Mouse (Mus musculus) hindbrain, postnatal 0 days (tissue): ENCODE measurements at regions not wholly inside any gene's neighbourhood (a gene's known extent, or its start where the extent isn't known, plus 50 kb on each side); places are given as distances from the start of the nearest gene placed in this dataset.

Experiments used
- ATAC-seq: fragments of 200-750 bp; cut with Nextera tagmentation; 2 replicates; pipeline ENCODE4 v1.8.0; 2017; ENCODE audit warnings: mild to moderate bottlenecking, moderate TSS enrichment, moderate library complexity
- DNase-seq: peaks from one replicate; pipeline ENCODE4 v3.0.0-alpha.2; 2015; ENCODE audit warnings: low spot score
- H3K27ac ChIP-seq: fragments of 300-500 bp; sonication (generic); 2 replicates; pipeline ENCODE4 v1.5.1; 2014; ENCODE audit warnings: mild to moderate bottlenecking
- H3K27me3 ChIP-seq: fragments of 300-500 bp; sonication (generic); 2 replicates; pipeline ENCODE4 v1.6.1; 2014; ENCODE audit warnings: low read length, mixed read lengths; ENCODE audit not compliant: insufficient read depth
- H3K36me3 ChIP-seq: fragments of 300-500 bp; sonication (generic); 2 replicates; pipeline ENCODE4 v1.6.1; 2014; ENCODE audit warnings: low read length, mixed read lengths; ENCODE audit not compliant: insufficient read depth
- H3K4me1 ChIP-seq: fragments of 300-500 bp; sonication (generic); 2 replicates; pipeline ENCODE4 v1.6.1; 2014; ENCODE audit warnings: antibody characterized with exemption, low read length, mixed read lengths; ENCODE audit not compliant: insufficient read depth
- H3K4me2 ChIP-seq: fragments of 300-500 bp; sonication (generic); 2 replicates; pipeline ENCODE4 v1.6.1; 2014; ENCODE audit warnings: low read depth, mild to moderate bottlenecking, low read length, moderate library complexity, mixed read lengths
- H3K4me3 ChIP-seq: fragments of 300-500 bp; sonication (generic); 2 replicates; pipeline ENCODE4 v1.5.1; 2014; ENCODE audit warnings: low read length
- H3K9ac ChIP-seq: fragments of 300-500 bp; sonication (generic); replicated peaks from 2 replicates; pipeline ENCODE4 v1.6.1; 2014; ENCODE audit warnings: mild to moderate bottlenecking, low read length, moderate library complexity, mixed read lengths
- H3K9me3 ChIP-seq: fragments of 300-500 bp; sonication (generic); 2 replicates; pipeline ENCODE4 v1.6.1; 2016; ENCODE audit warnings: low read length, mixed read lengths
- CTCF ChIP-seq: IDR thresholded peaks from 2 replicates; pipeline ENCODE4 v1.5.1; 2016; ENCODE audit warnings: antibody characterized with exemption, control low read depth, low read depth
- WGBS: fragments of 180-500 bp; shearing (Covaris S2); extraction: QIAGEN DNeasy Blood & Tissue Kit; methylation state at CpG from one replicate; pipeline ENCODE4 v1.1.7; 2014; 5-methylcytosine and 5-hydroxymethylcytosine counted together

DNA sequence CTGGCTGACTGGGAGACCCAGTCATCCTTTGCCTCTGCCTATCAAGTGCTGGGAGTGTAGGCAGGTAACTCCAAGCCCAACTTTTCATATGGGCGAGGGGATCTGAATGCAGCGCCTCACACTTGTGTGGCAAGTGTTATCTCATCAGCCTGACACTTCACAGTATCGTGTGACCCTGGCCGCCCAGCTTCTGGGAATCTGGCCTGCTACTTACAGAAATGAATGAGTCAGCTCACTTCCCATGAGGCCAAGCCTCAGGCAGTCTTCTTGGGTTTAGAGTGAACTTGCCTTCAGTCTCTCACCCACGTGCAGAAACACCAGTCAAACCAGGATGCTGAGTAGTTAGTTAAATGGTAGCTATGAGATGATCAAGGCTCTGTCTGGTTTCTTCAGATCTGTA lies 156.5 kb downstream of the En1 start:
- Histone ChIP-seq H3K4me1 (no peaks in the 10 kb centered on the region), H3K27ac (no peak overlapping the region), H3K9me3 (no peaks in the 10 kb centered on the region), H3K27me3 (no peaks in the 10 kb centered on the region), H3K4me3 (no peak overlapping the region), H3K36me3 (no peaks in the 10 kb centered on the region), H3K9ac (no peak overlapping the region), H3K4me2 (no peak overlapping the region)
- ATAC-seq: no peak
- no peak for TF ChIP-seq CTCF
- DNase-seq: no peak
- 86% methylated on average over 5 of the region's 5 CpGs for WGBS

DNA sequence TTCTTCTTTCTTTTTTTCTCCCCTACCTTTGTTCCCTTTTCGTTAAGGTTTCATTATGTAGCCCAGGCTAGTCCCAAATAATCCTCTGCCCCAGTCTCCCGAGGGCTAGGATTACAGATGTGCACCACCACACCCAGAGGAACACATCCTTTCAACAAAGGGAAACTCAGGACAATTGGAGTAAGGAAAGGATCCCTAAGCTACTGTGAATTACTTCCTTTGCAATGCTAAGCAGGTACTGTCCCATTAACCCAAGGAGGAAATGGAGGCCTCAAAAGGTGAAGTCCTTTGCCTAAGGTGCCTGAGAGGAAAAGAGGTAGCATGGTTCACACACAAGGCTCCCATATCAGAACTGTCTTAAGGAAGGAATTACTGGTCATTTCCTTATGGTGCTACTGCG lies 157.2 kb downstream of the En1 start:
- Histone ChIP-seq H3K4me2 (no peak overlapping the region), H3K27me3 (no peaks in the 10 kb centered on the region), H3K9ac (no peak overlapping the region), H3K4me1 (no peaks in the 10 kb centered on the region), H3K27ac (no peak overlapping the region), H3K9me3 (no peaks in the 10 kb centered on the region), H3K36me3 (no peaks in the 10 kb centered on the region), H3K4me3 (no peak overlapping the region)
- WGBS: 76% methylated on average over 3 of the region's 3 CpGs
- DNase-seq (no peak), ATAC-seq (no peak)
- TF ChIP-seq CTCF: no peak

DNA sequence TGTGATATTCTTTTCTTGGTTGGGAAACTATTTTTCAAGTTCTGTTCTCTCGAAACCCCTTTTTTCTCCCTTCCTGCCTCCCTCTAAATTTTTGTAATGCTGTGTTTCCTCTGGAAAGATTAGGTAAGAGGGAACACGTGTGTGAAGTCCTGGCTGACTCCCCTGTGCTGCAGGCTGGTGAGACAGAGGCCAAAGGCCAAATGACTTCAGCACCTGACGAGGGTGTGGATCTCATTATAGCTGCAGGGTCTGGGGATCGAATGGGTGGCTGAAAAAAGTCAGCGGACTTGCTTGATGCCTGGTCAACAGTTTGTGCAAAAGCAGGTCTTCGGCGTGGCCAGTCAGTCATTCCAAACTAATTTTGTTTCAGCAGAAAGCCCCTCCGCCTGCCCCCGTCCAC lies 159.1 kb downstream of the En1 start:
- 77% methylated on average over 9 of the region's 9 CpGs for WGBS

DNA sequence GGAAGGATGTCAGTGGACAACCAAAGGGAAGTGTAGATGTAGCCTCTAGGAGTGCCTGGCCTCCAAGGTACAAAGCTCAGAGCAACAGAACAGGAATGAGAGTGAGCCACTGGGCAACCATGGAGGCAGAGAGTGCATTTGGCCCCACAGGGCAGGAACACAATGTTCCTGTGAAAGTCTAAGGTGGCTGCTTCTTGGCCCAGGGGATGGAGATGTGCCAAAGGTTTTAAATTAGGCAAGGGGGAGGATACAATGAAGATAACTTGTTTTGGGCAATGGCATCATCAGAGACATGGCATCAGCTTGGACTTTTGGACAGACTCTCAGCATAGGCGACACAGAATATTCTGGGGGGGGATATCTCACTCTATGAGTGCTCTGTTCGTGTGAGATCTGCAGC lies 160.3 kb downstream of the En1 start:
- ATAC-seq: no peak

More for the DNA sequence above, 159.1 kb downstream of the En1 start:
- DNase-seq (no peak), ATAC-seq (no peak)
- Histone ChIP-seq H3K27ac (no peak overlapping the region), H3K36me3 (no peaks in the 10 kb centered on the region), H3K9ac (no peak overlapping the region), H3K9me3 (no peaks in the 10 kb centered on the region), H3K27me3 (no peaks in the 10 kb centered on the region), H3K4me1 (no peaks in the 10 kb centered on the region), H3K4me3 (no peak overlapping the region), H3K4me2 (no peak overlapping the region)
- TF ChIP-seq CTCF: no peak

GRCm38 (mm10) chr1:120762921-120763595 lies 160.8 kb downstream of the En1 start:
- Histone ChIP-seq H3K36me3 (no peaks in the 10 kb centered on the region), H3K4me2 (no peak overlapping the region), H3K9me3 (no peaks in the 10 kb centered on the region), H3K4me1 (no peaks in the 10 kb centered on the region), H3K27me3 (no peaks in the 10 kb centered on the region), H3K9ac (no peak overlapping the region), H3K4me3 (no peak overlapping the region), H3K27ac (no peak overlapping the region)
- ATAC-seq (no peak), DNase-seq (no peak)
- no peak for TF ChIP-seq CTCF
- WGBS: 45% methylated on average over 4 of the region's 4 CpGs

More for the DNA sequence above, 160.3 kb downstream of the En1 start:
- Histone ChIP-seq H3K9ac (no peak overlapping the region), H3K4me1 (no peaks in the 10 kb centered on the region), H3K9me3 (no peaks in the 10 kb centered on the region), H3K4me2 (no peak overlapping the region), H3K36me3 (no peaks in the 10 kb centered on the region), H3K4me3 (no peak overlapping the region), H3K27ac (no peak overlapping the region), H3K27me3 (no peaks in the 10 kb centered on the region)
- no peak for DNase-seq
- no peak for TF ChIP-seq CTCF
- whole genome bisulfite sequencing: 85% methylated on average over 2 of the region's 2 CpGs

DNA sequence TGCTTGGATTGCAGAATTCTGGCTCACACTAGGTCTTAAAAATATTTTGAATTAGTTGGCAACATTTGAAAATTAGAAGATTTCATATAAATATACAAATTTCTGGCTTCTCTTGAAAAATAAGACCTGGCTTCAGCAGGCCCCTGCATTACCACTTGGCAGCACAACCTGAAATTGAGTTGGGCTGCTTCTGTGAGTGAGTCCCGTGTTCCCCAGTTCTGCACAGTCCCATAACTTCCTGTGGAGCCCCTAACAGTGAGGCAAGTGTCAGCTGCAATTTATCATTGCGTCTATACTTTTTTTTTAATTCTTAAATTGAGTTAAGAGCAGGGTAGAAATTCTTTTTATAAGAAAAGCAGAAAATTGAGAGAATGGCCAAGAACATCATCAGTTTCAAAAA lies 164.8 kb downstream of the En1 start:
- Histone ChIP-seq H3K27ac (no peak overlapping the region), H3K4me1 (no peaks in the 10 kb centered on the region), H3K36me3 (no peaks in the 10 kb centered on the region), H3K27me3 (no peaks in the 10 kb centered on the region), H3K9ac (no peak overlapping the region), H3K9me3 (no peaks in the 10 kb centered on the region), H3K4me3 (no peak overlapping the region), H3K4me2 (no peak overlapping the region)
- WGBS: 72% methylated on average over 2 of the region's 2 CpGs
- DNase-seq (no peak), ATAC-seq (no peak)
- TF ChIP-seq CTCF: no peak

DNA sequence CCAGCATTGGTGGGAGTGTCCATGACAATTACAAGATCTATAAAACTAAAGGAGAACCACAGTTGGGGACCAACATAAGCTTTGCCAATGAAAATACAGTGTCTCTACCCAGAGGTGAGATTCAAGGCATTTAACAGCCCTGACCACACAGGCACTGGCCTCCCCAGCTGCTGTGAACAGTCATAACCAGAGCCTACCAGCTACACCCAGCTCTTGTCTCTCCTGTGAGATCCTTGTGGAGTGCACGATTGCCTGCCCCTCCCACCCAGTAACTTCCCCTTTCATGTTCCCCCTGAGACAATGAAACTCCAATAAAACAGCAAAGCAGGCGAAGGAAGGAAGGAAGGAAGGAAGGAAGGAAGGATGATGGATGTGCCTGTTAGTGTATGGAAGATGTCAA lies 169.1 kb downstream of the En1 start:
- 47% methylated on average over 2 of the region's 2 CpGs for WGBS
- Histone ChIP-seq H3K4me1 (no peaks in the 10 kb centered on the region), H3K27ac (no peak overlapping the region), H3K9ac (no peak overlapping the region), H3K27me3 (no peaks in the 10 kb centered on the region), H3K9me3 (no peaks in the 10 kb centered on the region), H3K4me3 (no peak overlapping the region), H3K36me3 (no peaks in the 10 kb centered on the region), H3K4me2 (no peak overlapping the region)
- no peak for ATAC-seq
- no peak for TF ChIP-seq CTCF
- no peak for DNase-seq
